Mouse (Mus musculus): ENCODE measurements around the gene Ubtd2. TPM values are rescaled to one million over a fixed set of nuclear protein-coding genes. Genes with fewer than 3 reads are reported as not detected.

The Ubtd2 gene
- total RNA-seq, 4 experiments from 2014 or later: 11.5 to 15.9 (median 13.7) TPM

Other genes starting within 250 kb of the Ubtd2 start
- gene Snrnp25, start 250.0 kb upstream of the Ubtd2 start, total RNA-seq (2022): 10 to 100 TPM; 12.7 to 21.5 (median 18.0) TPM
- 10 to 100 TPM; 24.5 to 40.0 (median 33.1) TPM for gene Rhbdf1, start 233.1 kb upstream of the Ubtd2 start, total RNA-seq (2022)
- 10 to 100 TPM; 18.2 to 41.0 (median 33.3) TPM for gene Mpg, start 228.9 kb upstream of the Ubtd2 start, total RNA-seq (2022)
- 100 to 1,000 TPM in 2 of 4 experiments, 10 to 100 TPM in 2; 72.8 to 122 (median 105) TPM for gene Nprl3, start 187.7 kb upstream of the Ubtd2 start, total RNA-seq (2022)
- not detected for gene Hba-x, start 179.0 kb upstream of the Ubtd2 start, total RNA-seq (2022)
- 1,000 to 10,000 TPM in 1 of 4 experiments, 100 to 1,000 TPM in 3; 803 to 2,295 (median 899) TPM for gene Hba-a1, start 171.9 kb upstream of the Ubtd2 start, total RNA-seq (2022)
- gene Hbq1b, start 168.4 kb upstream of the Ubtd2 start, total RNA-seq (2022): not detected
- 1,000 to 10,000 TPM in 1 of 4 experiments, 100 to 1,000 TPM in 3; 528 to 1,532 (median 627) TPM for gene Hba-a2, start 158.9 kb upstream of the Ubtd2 start, total RNA-seq (2022)
- under 1 TPM in 1 of 4 experiments, not detected in 3; 0.54 TPM for gene Hbq1a, start 155.3 kb upstream of the Ubtd2 start, total RNA-seq (2022)
- 10 to 100 TPM in 2 of 4 experiments, 1 to 10 TPM in 2; 5.6 to 10.8 (median 8.8) TPM for gene Sh3pxd2b, start 107.5 kb upstream of the Ubtd2 start, total RNA-seq (2022)
- 1 to 10 TPM; 1.3 to 2.4 (median 1.6) TPM for gene Efcab9, start 76.7 kb downstream of the Ubtd2 start, total RNA-seq (2022)
- gene Stk10, start 77.9 kb downstream of the Ubtd2 start, total RNA-seq (2022): 10 to 100 TPM in 2 of 4 experiments, 1 to 10 TPM in 2; 9.5 to 23.3 (median 14.9) TPM
- 100 to 1,000 TPM; 117 to 132 (median 119) TPM for gene Fbxw11, start 187.4 kb downstream of the Ubtd2 start, total RNA-seq (2022)

Data from adrenal gland, adult 8-10 months (tissue).